Mouse (Mus musculus) hindbrain, embryonic 16.5 days (tissue): ENCODE data around the gene Col6a4. TPM values are rescaled to one million over a fixed set of nuclear protein-coding genes. Genes with fewer than 3 reads are reported as not detected.

Source experiments
- ATAC-seq: fragments of 200-750 bp; cut with Nextera tagmentation; 2 replicates; pipeline ENCODE4 v1.8.0; 2017; ENCODE audit warnings: moderate TSS enrichment, moderate library complexity
- H3K27ac ChIP-seq: fragments of 300-500 bp; sonication (generic); 2 replicates; pipeline ENCODE4 v1.5.1; 2014; ENCODE audit warnings: low read depth, mild to moderate bottlenecking, control low read depth, low read length, moderate library complexity
- H3K27me3 ChIP-seq: fragments of 300-500 bp; sonication (generic); replicated peaks from 2 replicates; pipeline ENCODE4 v1.6.1; 2014; ENCODE audit warnings: low read length; ENCODE audit not compliant: control insufficient read depth, insufficient read depth
- H3K36me3 ChIP-seq: fragments of 300-500 bp; sonication (generic); 2 replicates; pipeline ENCODE4 v1.6.1; 2014; ENCODE audit warnings: mild to moderate bottlenecking, low read length, moderate library complexity, mixed read lengths; ENCODE audit not compliant: control insufficient read depth, insufficient read depth
- H3K4me1 ChIP-seq: fragments of 300-500 bp; sonication (generic); 2 replicates; pipeline ENCODE4 v1.6.1; 2014; ENCODE audit warnings: low read depth, low read length; ENCODE audit not compliant: control insufficient read depth, insufficient read depth
- H3K4me2 ChIP-seq: fragments of 300-500 bp; sonication (generic); 2 replicates; pipeline ENCODE4 v1.6.1; 2014; ENCODE audit warnings: mild to moderate bottlenecking, low read length, control low read depth, moderate library complexity
- H3K4me3 ChIP-seq: fragments of 300-500 bp; sonication (generic); 2 replicates; pipeline ENCODE4 v1.5.1; 2014; ENCODE audit warnings: mild to moderate bottlenecking, low read length, control low read depth, moderate library complexity
- H3K9ac ChIP-seq: fragments of 300-500 bp; sonication (generic); 2 replicates; pipeline ENCODE4 v1.6.1; 2014; ENCODE audit warnings: low read depth, mild to moderate bottlenecking, control low read depth, low read length, moderate library complexity
- H3K9me3 ChIP-seq: fragments of 300-500 bp; sonication (generic); 2 replicates; pipeline ENCODE4 v1.6.1; 2014; ENCODE audit warnings: mild to moderate bottlenecking, low read length, moderate library complexity; ENCODE audit not compliant: control insufficient read depth
- WGBS: fragments of 180-500 bp; shearing (Covaris S2); extraction: QIAGEN DNeasy Blood & Tissue Kit; methylation state at CpG from one replicate; pipeline ENCODE4 v1.1.7; 2014; 5-methylcytosine and 5-hydroxymethylcytosine counted together
- polyA plus RNA-seq: library from polyadenylated mRNA; unstranded; fragments of >200 nt; fragmentation: Nextera tagmentation; extraction: Ambion mirVana; gene quantifications from 2 replicates; pipeline ENCODE4 v1.2.1, GENCODE M21; 2015

The Col6a4 gene
- polyA plus RNA-seq, result 1.3 and 1.5 TPM in 2 replicates

GRCm38 (mm10) chr9:106096683-106097082 lies at the start of gene Col6a4:
TSS of gene Col6a4 (minus strand) at chr9:106096783.
- Histone ChIP-seq H3K9ac (no peak within 1 kb of the TSS), H3K9me3 (no peaks in the 10 kb centered on the region), H3K4me2 (no peak within 1 kb of the TSS), H3K27me3 (no peaks in the 10 kb centered on the region), H3K36me3 (no peaks in the 10 kb centered on the region), H3K4me1 (no peaks in the 10 kb centered on the region), H3K27ac (no peak within 1 kb of the TSS), H3K4me3 (no peak within 1 kb of the TSS)
- no peak for ATAC-seq
- 68% methylated on average over 7 of the region's 7 CpGs for WGBS

DNA sequence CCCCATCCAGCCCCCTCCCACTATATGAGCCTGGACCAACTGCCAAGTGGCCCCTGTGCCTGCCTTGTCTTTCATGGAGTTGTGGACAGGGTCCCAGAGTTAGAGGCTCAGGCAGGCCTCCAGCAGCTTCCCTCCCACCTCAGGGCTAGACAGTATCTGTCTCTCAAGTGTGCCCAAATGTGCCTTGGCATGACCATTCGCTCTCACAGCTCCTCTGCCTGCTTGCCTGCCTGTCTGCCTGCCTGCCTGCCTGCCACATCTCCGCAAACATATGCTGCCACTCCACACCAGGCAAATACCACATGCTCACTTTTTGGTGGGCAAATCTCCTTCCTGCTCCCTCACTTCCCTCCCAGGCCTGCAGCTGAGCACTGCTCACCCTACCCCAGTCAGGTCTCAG lies 49.0 kb upstream of the Col6a4 start:
- Histone ChIP-seq H3K4me2 (no peak overlapping the region), H3K9me3 (no peaks in the 10 kb centered on the region), H3K4me3 (no peak overlapping the region), H3K36me3 (no peaks in the 10 kb centered on the region), H3K27ac (no peak overlapping the region), H3K27me3 (no peaks in the 10 kb centered on the region), H3K4me1 (peaks cover 20% of the 10 kb centered on the region), H3K9ac (no peak overlapping the region)
- ATAC-seq, result no peak
- 58% methylated on average over 2 of the region's 2 CpGs for WGBS

DNA sequence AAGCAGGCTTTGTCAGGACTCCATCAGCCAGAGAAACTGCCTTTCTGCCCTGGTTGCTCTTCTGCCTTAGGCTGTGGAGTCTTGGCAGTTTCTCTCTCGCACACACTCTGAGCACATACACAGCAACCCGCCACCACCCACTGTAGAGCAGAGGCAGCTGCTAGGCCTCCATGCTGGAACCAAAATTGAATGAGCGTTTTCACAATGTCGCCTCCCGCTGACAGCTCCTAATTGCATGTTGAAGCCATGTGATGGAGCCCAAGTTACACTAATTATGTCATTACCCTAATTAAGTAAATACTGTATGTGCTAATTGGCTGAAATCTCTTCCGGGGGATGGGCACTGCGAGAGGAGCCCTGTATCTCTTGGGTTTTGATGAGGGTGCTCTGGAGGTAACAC lies 47.6 kb upstream of the Col6a4 start:
- 57% methylated on average over 7 of the region's 7 CpGs for WGBS

GRCm38 (mm10) chr9:106141955-106142354 lies 45.4 kb upstream of the Col6a4 start:
- ATAC-seq, result no peak

More for the DNA sequence above, 47.6 kb upstream of the Col6a4 start:
- H3K36me3 ChIP-seq, result no peaks in the 10 kb centered on the region
- H3K27ac ChIP-seq, result no peak overlapping the region
- no peak overlapping the region for H3K4me2 ChIP-seq
- ATAC-seq, result no peak
- no peaks in the 10 kb centered on the region for H3K9me3 ChIP-seq
- no peak overlapping the region for H3K4me3 ChIP-seq
- H3K9ac ChIP-seq, result no peak overlapping the region
- H3K4me1 ChIP-seq, result peaks cover 13% of the 10 kb centered on the region
- no peaks in the 10 kb centered on the region for H3K27me3 ChIP-seq

GRCm38 (mm10) chr9:106139763-106140162 lies 43.2 kb upstream of the Col6a4 start:
- no peak overlapping the region; the same call in 1 of the 2 replicates for H3K9ac ChIP-seq
- no peaks in the 10 kb centered on the region for H3K27me3 ChIP-seq
- WGBS, result 29% methylated on average over 10 of the region's 10 CpGs
- no peaks in the 10 kb centered on the region for H3K9me3 ChIP-seq
- ATAC-seq, result peak; percentile 71
- H3K36me3 ChIP-seq, result no peaks in the 10 kb centered on the region
- H3K27ac ChIP-seq, result 0 out of 2 replicates have a peak overlapping the region, but pooled peaks have one; percentile 10
- peaks cover 4% of the 10 kb centered on the region; the same call in 1 of the 2 replicates for H3K4me1 ChIP-seq
- H3K4me3 ChIP-seq, result no peak overlapping the region
- no peak overlapping the region; the same call in 1 of the 2 replicates for H3K4me2 ChIP-seq

More at GRCm38 (mm10) chr9:106141955-106142354, 45.4 kb upstream of the Col6a4 start:
- no peak overlapping the region for H3K9ac ChIP-seq
- H3K4me3 ChIP-seq, result no peak overlapping the region
- H3K4me2 ChIP-seq, result no peak overlapping the region
- H3K36me3 ChIP-seq, result no peaks in the 10 kb centered on the region
- H3K4me1 ChIP-seq, result peaks cover 6% of the 10 kb centered on the region; the same call in 1 of the 2 replicates
- WGBS, result 51% methylated on average over 12 of the region's 12 CpGs
- no peaks in the 10 kb centered on the region for H3K27me3 ChIP-seq
- no peak overlapping the region for H3K27ac ChIP-seq
- no peaks in the 10 kb centered on the region for H3K9me3 ChIP-seq

DNA sequence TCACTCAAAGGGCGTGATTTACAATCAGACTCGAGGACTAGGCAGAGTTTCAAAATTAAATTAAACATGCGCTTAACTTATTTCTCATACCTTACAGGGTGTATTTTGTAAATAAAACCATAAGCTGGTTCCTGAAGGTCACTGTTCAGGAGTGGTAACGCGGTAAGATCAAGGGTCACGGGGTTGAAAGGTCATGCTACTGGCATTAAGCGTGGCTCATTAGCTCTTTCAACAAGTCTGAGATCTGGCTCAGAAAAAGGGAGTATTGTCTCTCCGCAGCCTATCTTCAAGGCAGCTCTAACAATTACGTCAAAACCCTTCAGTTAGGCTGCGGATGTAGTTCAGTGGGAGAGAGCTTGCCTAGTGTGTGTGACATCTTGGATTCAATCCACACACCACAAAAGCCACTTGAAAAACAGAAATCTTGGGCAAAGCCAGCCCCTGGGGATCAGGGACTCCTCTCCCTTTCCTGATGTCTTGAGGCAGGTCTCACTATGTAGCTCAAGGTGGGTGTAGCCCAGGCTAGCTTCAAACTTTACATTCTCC lies 41.2 kb upstream of the Col6a4 start:
- H3K4me3 ChIP-seq, result no peak overlapping the region
- peaks cover 4% of the 10 kb centered on the region; the same call in 1 of the 2 replicates for H3K4me1 ChIP-seq
- H3K4me2 ChIP-seq, result no peak overlapping the region
- H3K9me3 ChIP-seq, result no peaks in the 10 kb centered on the region
- WGBS, result 42% methylated on average over 10 of the region's 10 CpGs
- ATAC-seq, result no peak
- no peaks in the 10 kb centered on the region for H3K36me3 ChIP-seq
- no peaks in the 10 kb centered on the region for H3K27me3 ChIP-seq
- no peak overlapping the region for H3K27ac ChIP-seq
- H3K9ac ChIP-seq, result no peak overlapping the region

GRCm38 (mm10) chr9:106130250-106130649 lies 33.7 kb upstream of the Col6a4 start:
- no peaks in the 10 kb centered on the region for H3K36me3 ChIP-seq
- peaks cover 12% of the 10 kb centered on the region for H3K4me1 ChIP-seq
- no peak for ATAC-seq
- no peak overlapping the region for H3K4me2 ChIP-seq
- no peaks in the 10 kb centered on the region for H3K27me3 ChIP-seq
- no peaks in the 10 kb centered on the region for H3K9me3 ChIP-seq
- 85% methylated on average over 7 of the region's 7 CpGs for WGBS
- H3K9ac ChIP-seq, result no peak overlapping the region
- no peak overlapping the region for H3K27ac ChIP-seq
- H3K4me3 ChIP-seq, result no peak overlapping the region

- Histone ChIP-seq H3K4me1 (peaks cover 12% of the 10 kb centered on the region), H3K9me3 (no peaks in the 10 kb centered on the region), H3K27me3 (no peaks in the 10 kb centered on the region), H3K9ac (no peak overlapping the region), H3K4me2 (no peak overlapping the region), H3K27ac (no peak overlapping the region), H3K4me3 (no peak overlapping the region), H3K36me3 (no peaks in the 10 kb centered on the region)
- 97% methylated on average over 2 of the region's 2 CpGs for WGBS
- no peak for ATAC-seq
These were observed 32.5 kb upstream of the Col6a4 start for GRCm38 (mm10) chr9:106129072-106129471.

DNA sequence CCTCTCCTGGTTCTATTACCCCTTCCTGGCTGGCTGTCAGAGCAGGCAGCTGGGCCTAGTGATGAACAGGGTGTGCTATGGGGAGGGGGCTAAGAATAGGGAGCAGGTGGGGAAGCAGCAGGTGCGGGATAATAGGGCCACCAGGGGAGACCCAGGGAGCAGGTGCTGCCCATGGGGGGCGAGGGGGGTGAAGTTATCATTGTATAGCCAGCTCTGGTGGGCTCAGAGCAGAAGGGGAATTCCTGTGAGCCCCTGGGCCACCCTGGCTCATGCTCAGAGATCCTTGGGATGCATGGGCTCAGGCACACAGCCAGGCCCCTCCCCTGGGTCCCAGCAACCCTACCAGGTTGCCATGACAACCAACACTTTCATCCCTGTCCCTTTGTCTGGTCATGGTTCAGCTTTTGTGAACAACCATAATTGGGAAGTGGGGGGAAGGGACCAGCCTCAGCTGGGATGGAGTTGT lies 30.2 kb upstream of the Col6a4 start:
- no peak overlapping the region for H3K4me2 ChIP-seq
- WGBS, result 10% methylated on average over 1 of the region's 2 CpGs
- ATAC-seq, result peak; percentile 92
- H3K36me3 ChIP-seq, result no peaks in the 10 kb centered on the region
- peak overlapping the region; percentile 65 for H3K27ac ChIP-seq
- H3K9ac ChIP-seq, result no peak overlapping the region
- peaks cover 12% of the 10 kb centered on the region for H3K4me1 ChIP-seq
- no peaks in the 10 kb centered on the region for H3K9me3 ChIP-seq
- H3K4me3 ChIP-seq, result no peak overlapping the region
- no peaks in the 10 kb centered on the region for H3K27me3 ChIP-seq
